Mouse (Mus musculus) spleen, adult 2 months (tissue): ENCODE measurements around the gene Lnx2.

Source experiments
- CTCF ChIP-seq: fragments of 200-500 bp; IDR thresholded peaks from 2 replicates; pipeline ENCODE4 v1.5.1; 2011; ENCODE audit warnings: mild to moderate bottlenecking, inconsistent platforms; ENCODE audit not compliant: insufficient read depth, insufficient read length, insufficient replicate concordance; ENCODE audit errors: extremely low read depth
- POLR2A ChIP-seq: fragments of 200-500 bp; IDR thresholded peaks from 2 replicates; pipeline ENCODE4 v1.6.1; 2011; ENCODE audit warnings: low read depth, low read length, inconsistent platforms

DNA sequence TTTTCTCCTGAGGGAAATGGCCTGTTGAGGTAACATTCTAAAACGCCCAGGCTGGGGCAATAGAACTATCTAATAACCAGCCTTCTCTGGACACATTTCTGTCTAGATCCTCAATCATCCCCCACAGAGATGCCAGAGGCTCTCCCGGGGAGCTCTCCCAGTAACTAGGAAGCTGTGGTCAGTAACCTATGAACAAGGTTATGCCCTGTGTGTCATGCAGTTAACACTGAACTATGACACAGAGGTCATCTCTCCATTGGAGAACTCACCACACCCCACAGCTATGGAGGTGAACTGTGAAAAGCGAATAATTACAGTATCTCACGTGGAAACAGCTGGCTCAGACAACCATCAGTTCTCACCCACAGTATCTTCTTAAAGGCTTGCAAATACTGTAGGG is 4.5 kb downstream of the Lnx2 start:
- TF ChIP-seq POLR2A, result no peak
- TF ChIP-seq CTCF, result no peak
